Mouse (Mus musculus) limb, embryonic 15.5 days (tissue): ENCODE data around the gene Use1. TPM values are rescaled to one million over a fixed set of nuclear protein-coding genes. Genes with fewer than 3 reads are reported as not detected.
A peak's percentile ranks its signal among the peaks of the same experiment; 100 is the strongest.
"Not testable (repeated sequence)": the region's sequence is repeated elsewhere in the genome, so short reads cannot be mapped to it uniquely, and the experiment has no call there.

Experiments used
- ATAC-seq: fragments of 200-750 bp; cut with Nextera tagmentation; 2 replicates; pipeline ENCODE4 v1.8.0; 2017; ENCODE audit warnings: low read depth, moderate TSS enrichment; ENCODE audit not compliant: insufficient number of reproducible peaks, low FRiP score, low TSS enrichment
- H3K27ac ChIP-seq: fragments of 300-500 bp; sonication (generic); 2 replicates; pipeline ENCODE4 v1.5.1; 2015; ENCODE audit warnings: moderate library complexity, mild to moderate bottlenecking, inconsistent platforms
- H3K27me3 ChIP-seq: fragments of 300-500 bp; sonication (generic); 2 replicates; pipeline ENCODE4 v1.6.1; 2015; ENCODE audit warnings: inconsistent platforms
- H3K36me3 ChIP-seq: fragments of 300-500 bp; sonication (generic); 2 replicates; pipeline ENCODE4 v1.6.1; 2015; ENCODE audit warnings: inconsistent platforms
- H3K4me1 ChIP-seq: fragments of 300-500 bp; sonication (generic); 2 replicates; pipeline ENCODE4 v1.6.1; 2015; ENCODE audit warnings: inconsistent platforms
- H3K4me2 ChIP-seq: fragments of 300-500 bp; sonication (generic); 2 replicates; pipeline ENCODE4 v1.6.1; 2015; ENCODE audit warnings: mild to moderate bottlenecking, inconsistent platforms
- H3K4me3 ChIP-seq: fragments of 300-500 bp; sonication (generic); 2 replicates; pipeline ENCODE4 v1.5.1; 2015; ENCODE audit warnings: mild to moderate bottlenecking, inconsistent platforms
- H3K9ac ChIP-seq: fragments of 300-500 bp; sonication (generic); 2 replicates; pipeline ENCODE4 v1.6.1; 2015; ENCODE audit warnings: inconsistent platforms
- H3K9me3 ChIP-seq: fragments of 300-500 bp; sonication (generic); 2 replicates; pipeline ENCODE4 v1.6.1; 2016; ENCODE audit warnings: inconsistent platforms
- WGBS: fragments of 180-500 bp; shearing (Covaris S2); methylation state at CpG from one replicate; pipeline ENCODE4 v1.1.7; 2015; 5-methylcytosine and 5-hydroxymethylcytosine counted together
- polyA plus RNA-seq: library from polyadenylated mRNA; unstranded; fragments of >200 nt; fragmentation: Nextera tagmentation; extraction: Ambion mirVana; gene quantifications from 2 replicates; pipeline ENCODE4 v1.2.1, GENCODE M21; 2015

Use1 gene
- 104 and 105 TPM in 2 replicates for polyA plus RNA-seq

GRCm38 (mm10) chr8:71366771-71367528 is at the start of gene Use1:
Gene Use1, plus strand, starts transcription at chr8:71366848.
- peak; percentile 84 for ATAC-seq
- peak within 1 kb of the TSS; percentile 95 for H3K27ac ChIP-seq
- peak within 1 kb of the TSS; percentile 53 for H3K9ac ChIP-seq
- H3K4me2 ChIP-seq = peak within 1 kb of the TSS; percentile 89
- no peaks in the 10 kb centered on the region for H3K27me3 ChIP-seq
- peaks cover 15% of the 10 kb centered on the region; the same call in 1 of the 2 replicates for H3K36me3 ChIP-seq
- peaks cover 34% of the 10 kb centered on the region for H3K4me1 ChIP-seq
- H3K9me3 ChIP-seq = no peaks in the 10 kb centered on the region
- under 1% methylated on average over 56 of the region's 56 CpGs for WGBS
- peak within 1 kb of the TSS; percentile 65 for H3K4me3 ChIP-seq

- not testable (repeated sequence) for H3K4me3 ChIP-seq, ATAC-seq, H3K9ac ChIP-seq, H3K27ac ChIP-seq, H3K4me1 ChIP-seq, H3K9me3 ChIP-seq, H3K4me2 ChIP-seq, H3K27me3 ChIP-seq
- H3K36me3 ChIP-seq = peaks cover 54% of the 10 kb centered on the region
- WGBS = 90% methylated on average over 5 of the region's 5 CpGs
These were observed 48.0 kb upstream of the Use1 start for GRCm38 (mm10) chr8:71318610-71319009.

- H3K4me1 ChIP-seq, H3K4me2 ChIP-seq, H3K27ac ChIP-seq, H3K4me3 ChIP-seq, H3K9me3 ChIP-seq, ATAC-seq, H3K9ac ChIP-seq, H3K27me3 ChIP-seq: not testable (repeated sequence)
- WGBS = 77% methylated on average over 2 of the region's 2 CpGs
- H3K36me3 ChIP-seq = peaks cover 65% of the 10 kb centered on the region
These were observed 46.9 kb upstream of the Use1 start for GRCm38 (mm10) chr8:71319760-71320159.

GRCm38 (mm10) chr8:71322939-71323338 is 43.7 kb upstream of the Use1 start:
- Histone ChIP-seq H3K27ac (peak overlapping the region; percentile 38; the same call in 1 of the 2 replicates), H3K4me3 (no peak overlapping the region), H3K4me2 (no peak overlapping the region), H3K9ac (no peak overlapping the region), H3K36me3 (peaks cover 66% of the 10 kb centered on the region), H3K9me3 (no peaks in the 10 kb centered on the region), H3K27me3 (no peaks in the 10 kb centered on the region), H3K4me1 (no peaks in the 10 kb centered on the region)
- 81% methylated on average over 3 of the region's 3 CpGs for WGBS
- no peak for ATAC-seq

GRCm38 (mm10) chr8:71324848-71325247 is 41.8 kb upstream of the Use1 start:
- Histone ChIP-seq H3K9ac (no peak overlapping the region), H3K27ac (no peak overlapping the region), H3K36me3 (peaks cover 81% of the 10 kb centered on the region), H3K27me3 (no peaks in the 10 kb centered on the region), H3K9me3 (no peaks in the 10 kb centered on the region), H3K4me3 (no peak overlapping the region), H3K4me2 (no peak overlapping the region), H3K4me1 (no peaks in the 10 kb centered on the region)
- 95% methylated on average over 1 of the region's 1 CpGs for WGBS
- no peak for ATAC-seq

- H3K4me3 ChIP-seq, H3K9me3 ChIP-seq, H3K4me2 ChIP-seq, H3K4me1 ChIP-seq, H3K27ac ChIP-seq, ATAC-seq, H3K27me3 ChIP-seq, H3K9ac ChIP-seq: not testable (repeated sequence)
- 97% methylated on average over 6 of the region's 6 CpGs for WGBS
- H3K36me3 ChIP-seq = peaks cover 68% of the 10 kb centered on the region
These were observed 28.8 kb upstream of the Use1 start for GRCm38 (mm10) chr8:71337834-71338233.

- WGBS = 76% methylated on average over 5 of the region's 5 CpGs
- Histone ChIP-seq H3K4me2 (no peak overlapping the region), H3K27ac (no peak overlapping the region), H3K27me3 (no peaks in the 10 kb centered on the region), H3K9ac (no peak overlapping the region), H3K9me3 (no peaks in the 10 kb centered on the region), H3K4me3 (no peak overlapping the region), H3K36me3 (peaks cover 76% of the 10 kb centered on the region), H3K4me1 (no peaks in the 10 kb centered on the region)
- no peak for ATAC-seq
These were observed 26.0 kb upstream of the Use1 start for GRCm38 (mm10) chr8:71340625-71341024.

- H3K9me3 ChIP-seq = no peaks in the 10 kb centered on the region
- no peaks in the 10 kb centered on the region for H3K4me1 ChIP-seq
- H3K4me3 ChIP-seq = no peak overlapping the region
- no peaks in the 10 kb centered on the region for H3K27me3 ChIP-seq
- H3K27ac ChIP-seq = no peak overlapping the region
- no peak for ATAC-seq
- no peak overlapping the region for H3K9ac ChIP-seq
- no peak overlapping the region for H3K4me2 ChIP-seq
- WGBS = 54% methylated on average over 1 of the region's 1 CpGs
- H3K36me3 ChIP-seq = peaks cover 91% of the 10 kb centered on the region
These were observed 20.1 kb upstream of the Use1 start for GRCm38 (mm10) chr8:71346581-71346980.

GRCm38 (mm10) chr8:71351117-71351516 is 15.5 kb upstream of the Use1 start:
- Histone ChIP-seq H3K4me1 (no peaks in the 10 kb centered on the region), H3K9ac (no peak overlapping the region), H3K4me2 (no peak overlapping the region), H3K36me3 (peaks cover 96% of the 10 kb centered on the region), H3K27me3 (no peaks in the 10 kb centered on the region), H3K4me3 (no peak overlapping the region), H3K9me3 (no peaks in the 10 kb centered on the region), H3K27ac (no peak overlapping the region)
- ATAC-seq = no peak
- WGBS = 59% methylated on average over 3 of the region's 3 CpGs

GRCm38 (mm10) chr8:71351520-71351919 is 15.1 kb upstream of the Use1 start:
- no peak for ATAC-seq
- Histone ChIP-seq H3K9ac (no peak overlapping the region), H3K36me3 (peaks cover 96% of the 10 kb centered on the region), H3K4me1 (no peaks in the 10 kb centered on the region), H3K9me3 (no peaks in the 10 kb centered on the region), H3K27me3 (no peaks in the 10 kb centered on the region), H3K27ac (no peak overlapping the region), H3K4me2 (no peak overlapping the region), H3K4me3 (no peak overlapping the region)
- 95% methylated on average over 1 of the region's 1 CpGs for WGBS

- peaks cover 89% of the 10 kb centered on the region for H3K36me3 ChIP-seq
- H3K27ac ChIP-seq = no peak overlapping the region
- WGBS = 89% methylated on average over 3 of the region's 3 CpGs
- H3K4me2 ChIP-seq = no peak overlapping the region
- H3K27me3 ChIP-seq = no peaks in the 10 kb centered on the region
- no peak overlapping the region for H3K4me3 ChIP-seq
- no peaks in the 10 kb centered on the region for H3K4me1 ChIP-seq
- ATAC-seq = no peak
- H3K9me3 ChIP-seq = no peaks in the 10 kb centered on the region
- no peak overlapping the region for H3K9ac ChIP-seq
These were observed 8.6 kb upstream of the Use1 start for GRCm38 (mm10) chr8:71358026-71358425.

GRCm38 (mm10) chr8:71367529-71368176 is 1.0 kb downstream of the Use1 start:
- WGBS = 43% methylated on average over 17 of the region's 17 CpGs
- no peaks in the 10 kb centered on the region for H3K27me3 ChIP-seq
- H3K9me3 ChIP-seq = no peaks in the 10 kb centered on the region
- peak overlapping the region; percentile 95 for H3K27ac ChIP-seq
- H3K9ac ChIP-seq = peak overlapping the region; percentile 26
- peaks cover 15% of the 10 kb centered on the region; the same call in 1 of the 2 replicates for H3K36me3 ChIP-seq
- peak overlapping the region; percentile 89 for H3K4me2 ChIP-seq
- ATAC-seq = no peak
- peaks cover 34% of the 10 kb centered on the region for H3K4me1 ChIP-seq
- peak overlapping the region; percentile 65 for H3K4me3 ChIP-seq
